Mouse (Mus musculus) T-helper 17 cell (primary cell): ENCODE data around the gene Wdr3.

Experiments
- in situ Hi-C, 2 experiments: fragments of 300-600 bp; cut with MboI, MseI; formaldehyde crosslinking; loops; 1 replicate in 1 of 2; 2 replicates in 1 of 2; pipeline ENCODE4 v1.15.1; 2025; ENCODE audit warnings: high pct_unique_total_duplicates in 2 of 2

The Wdr3 gene

DNA sequence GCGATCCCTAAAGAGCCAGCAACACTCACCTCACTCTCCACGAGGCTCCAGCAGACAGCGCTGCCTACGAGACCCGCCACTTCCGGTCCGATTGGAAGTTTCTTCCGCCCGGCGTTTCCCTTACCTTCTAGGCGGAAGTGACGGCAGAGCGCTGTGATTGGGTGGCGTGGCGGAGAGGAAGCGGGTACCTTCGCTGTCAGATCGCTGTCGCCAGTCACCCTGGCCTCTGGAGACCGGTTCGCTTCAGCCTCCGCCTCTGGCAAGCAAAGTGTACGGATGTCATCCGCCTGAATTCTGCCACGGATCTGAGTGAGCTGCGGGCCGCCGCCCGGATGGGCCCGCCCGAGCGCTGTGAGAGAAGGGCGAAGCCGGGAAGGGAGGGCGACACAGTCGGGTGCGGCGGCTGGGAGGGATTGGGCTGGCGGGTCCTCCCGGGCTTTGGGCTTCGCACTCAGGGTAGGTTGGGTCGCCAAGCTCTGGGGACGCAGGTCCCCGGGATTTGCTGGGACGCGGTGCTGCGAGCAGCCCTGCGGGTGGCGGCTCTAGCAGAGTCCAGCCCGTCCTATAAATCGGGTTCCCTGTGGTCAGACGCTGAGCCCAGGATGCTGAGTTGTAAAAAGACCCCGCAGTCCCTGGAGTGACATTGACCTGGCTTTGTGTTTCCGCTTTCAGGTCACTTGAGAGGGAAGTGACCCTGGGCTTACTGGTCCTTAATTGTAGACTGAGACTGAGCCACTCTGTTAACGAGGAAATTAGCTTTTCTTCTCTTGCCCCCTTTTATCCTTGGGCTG lies at the start of gene Wdr3, which contains the start of gene Gdap2:
TSS of gene Wdr3 (minus strand) at position 93 of the 791 bp plus-strand sequence.
TSS of gene Gdap2 (plus strand) at position 67 of the 791 bp plus-strand sequence.
- in situ Hi-C loops = loop anchor here (5.0 to 25.0 kb wide), 6 partner anchors 320 to 1825 kb away; partner anchors contain the start of genes Man1a2 (in 1 of the 2) and Phgdh (in 1 of the 2)

DNA sequence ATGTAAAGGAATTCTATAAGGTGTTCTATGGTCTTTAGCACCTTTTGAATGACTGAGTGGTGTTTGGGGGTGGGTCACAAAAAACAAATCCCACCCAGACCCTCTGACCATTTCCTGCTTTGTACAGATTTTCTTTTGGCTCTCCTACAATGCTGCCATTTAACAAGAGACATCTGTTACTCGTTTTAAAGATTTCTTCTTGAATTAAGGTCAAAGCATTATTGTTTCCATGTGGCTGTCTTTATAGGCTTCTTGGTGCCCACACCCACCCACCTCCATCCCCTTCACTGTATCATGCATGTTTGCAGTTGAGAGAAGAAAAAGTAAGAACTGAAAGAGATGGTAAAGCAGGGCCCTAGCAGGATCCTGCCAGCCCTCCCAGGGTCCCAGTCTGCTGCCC lies 44.8 kb upstream of the Wdr3 start:
- in situ Hi-C loops = no loop called here

DNA sequence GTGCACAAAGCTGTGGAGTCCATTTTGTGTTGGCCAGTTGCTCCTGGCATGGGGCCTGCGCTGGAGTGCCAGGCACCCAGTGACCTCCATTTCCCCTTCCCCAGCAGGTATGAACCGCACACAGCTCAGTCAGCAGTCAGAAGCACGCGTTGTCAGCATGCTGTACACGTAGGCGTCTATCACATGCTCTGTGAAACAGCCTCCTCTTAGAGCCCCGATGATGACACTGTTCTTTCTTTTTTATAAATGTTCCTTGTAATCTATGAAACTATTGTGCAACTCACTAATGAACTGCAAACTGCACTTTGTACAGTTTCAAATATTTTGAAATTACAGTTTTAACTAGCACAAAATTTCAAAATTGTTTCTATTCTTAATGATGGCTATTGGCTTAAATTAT lies 39.3 kb upstream of the Wdr3 start:
- in situ Hi-C loops = no loop called here

DNA sequence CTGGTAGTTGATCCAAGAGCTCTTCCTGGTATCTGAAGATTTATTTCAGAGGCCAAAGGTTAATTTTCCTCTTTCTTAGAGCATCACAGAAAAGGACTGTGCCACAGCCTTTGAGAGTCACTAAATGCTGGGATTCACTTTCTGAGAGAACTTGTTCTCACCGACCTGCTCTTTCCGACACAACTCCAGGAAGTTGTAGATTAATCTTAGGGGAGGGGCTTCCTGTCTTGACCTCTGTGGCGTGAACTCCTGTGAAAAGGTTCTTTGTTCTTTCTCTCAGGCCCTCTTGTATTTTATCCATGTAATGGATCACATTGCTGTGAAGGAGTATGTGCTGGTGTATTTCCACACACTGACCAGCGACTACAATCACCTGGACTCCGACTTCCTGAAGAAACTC lies 32.0 kb upstream of the Wdr3 start:
- in situ Hi-C loops = no loop called here

DNA sequence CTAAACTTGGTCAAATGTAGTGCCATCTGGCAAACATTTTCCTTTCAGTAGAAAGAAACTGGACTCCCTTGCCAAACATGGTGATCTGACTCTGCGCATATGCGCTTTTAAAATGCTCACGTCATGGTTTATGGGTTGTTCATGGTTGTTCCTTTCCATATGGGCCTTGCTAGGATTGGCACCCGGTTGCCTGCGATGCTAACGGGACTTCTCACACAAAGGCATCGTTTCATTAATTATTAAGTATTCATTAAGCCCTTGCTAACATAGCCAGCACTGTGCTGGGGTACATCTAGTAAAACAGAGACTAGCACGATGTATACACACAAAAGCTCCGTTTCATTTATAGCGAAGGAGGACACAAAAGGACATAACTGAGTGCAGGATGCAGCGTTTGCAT lies 27.7 kb upstream of the Wdr3 start:
- in situ Hi-C loops = loop anchor here (5.0 to 10.0 kb wide), 2 partner anchors 382 to 385 kb away; no protein-coding TSS in a partner anchor

DNA sequence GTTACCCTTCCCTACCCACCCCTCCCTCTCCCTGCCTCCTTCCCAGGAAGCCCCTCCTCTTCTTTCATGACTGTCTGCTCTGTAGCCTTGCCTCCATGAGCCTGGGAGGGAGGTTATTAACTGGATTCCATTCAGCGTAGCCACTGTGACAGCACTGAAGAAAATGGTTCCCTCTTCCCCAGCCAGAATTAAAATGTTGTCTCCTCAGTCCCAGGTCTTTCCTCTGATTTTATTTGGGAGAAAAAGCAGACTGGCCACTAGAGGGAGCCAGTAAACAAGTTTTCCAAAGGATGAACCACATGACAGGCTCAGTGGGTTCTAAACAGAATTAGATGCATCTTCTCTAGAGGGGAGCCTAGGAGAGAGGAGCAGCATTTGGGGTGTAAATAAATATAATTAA lies 27.2 kb upstream of the Wdr3 start:
- in situ Hi-C loops = loop anchor here (5.0 to 10.0 kb wide), 2 partner anchors 383 to 385 kb away; no protein-coding TSS in a partner anchor

DNA sequence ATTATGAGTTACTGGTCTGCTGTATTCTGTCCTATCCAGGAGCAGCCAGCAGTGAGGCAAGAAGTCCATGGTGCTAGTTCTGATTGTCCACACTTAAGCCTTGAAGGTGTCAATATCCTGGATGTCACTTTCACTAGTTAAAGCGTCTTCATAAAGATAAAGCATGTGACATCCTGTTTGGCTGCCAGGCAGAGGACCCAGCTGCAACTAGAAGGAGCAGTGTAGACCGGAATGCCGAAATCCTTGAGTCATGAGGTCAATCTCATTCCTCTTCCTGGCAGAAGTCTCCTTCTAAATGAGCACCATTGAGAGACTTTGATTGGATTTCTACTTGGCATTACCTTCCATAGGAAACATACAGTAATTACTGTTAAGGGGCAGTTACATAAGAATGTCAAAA lies 18.3 kb upstream of the Wdr3 start:
- in situ Hi-C loops = loop anchor here in 1 of 2 experiments (10.0 kb wide), 1 partner anchor 394 kb away; no protein-coding TSS in a partner anchor

DNA sequence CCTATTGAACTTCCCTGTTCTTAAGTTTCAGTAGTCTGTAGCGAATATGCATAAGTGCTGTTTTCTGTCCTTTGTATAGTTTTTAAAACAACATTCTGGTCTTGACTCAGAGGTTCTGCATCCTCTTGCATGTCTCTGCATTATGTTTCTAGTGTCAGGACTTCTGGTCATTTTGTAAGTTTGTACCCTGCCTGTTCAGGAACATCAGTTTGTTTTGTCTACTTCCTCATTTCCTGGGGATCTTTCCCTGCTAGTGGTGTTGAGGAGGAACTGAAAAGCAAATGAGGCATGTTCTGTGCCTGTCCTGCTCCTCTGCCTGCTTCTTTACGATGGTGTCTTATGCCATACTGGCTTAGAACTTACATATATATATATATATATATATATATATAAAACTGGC lies 13.8 kb upstream of the Wdr3 start:
- in situ Hi-C loops = no loop called here

DNA sequence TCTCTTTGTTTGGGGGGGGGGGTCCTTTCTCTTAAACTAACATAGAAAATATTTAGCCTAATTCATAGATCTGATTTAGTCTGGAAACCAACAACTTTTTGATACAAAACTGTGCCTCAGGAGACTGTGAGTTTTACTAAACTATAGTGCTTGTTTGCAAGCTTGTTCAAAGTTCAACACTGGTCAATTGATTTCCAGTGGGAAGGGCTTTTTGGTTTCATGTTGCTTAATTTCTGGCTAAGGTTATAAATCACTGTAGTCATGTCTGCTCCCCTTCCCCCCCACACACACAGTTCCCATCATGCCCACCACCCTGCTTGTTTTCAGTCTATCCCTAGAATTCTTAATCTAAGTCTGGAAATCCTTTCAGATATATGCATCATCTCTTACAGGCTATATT lies 2.8 kb upstream of the Wdr3 start:
- in situ Hi-C loops = loop anchor here (5.0 to 25.0 kb wide), 6 partner anchors 317 to 1828 kb away; partner anchors contain the start of genes Man1a2 (in 1 of the 2) and Phgdh (in 1 of the 2)

DNA sequence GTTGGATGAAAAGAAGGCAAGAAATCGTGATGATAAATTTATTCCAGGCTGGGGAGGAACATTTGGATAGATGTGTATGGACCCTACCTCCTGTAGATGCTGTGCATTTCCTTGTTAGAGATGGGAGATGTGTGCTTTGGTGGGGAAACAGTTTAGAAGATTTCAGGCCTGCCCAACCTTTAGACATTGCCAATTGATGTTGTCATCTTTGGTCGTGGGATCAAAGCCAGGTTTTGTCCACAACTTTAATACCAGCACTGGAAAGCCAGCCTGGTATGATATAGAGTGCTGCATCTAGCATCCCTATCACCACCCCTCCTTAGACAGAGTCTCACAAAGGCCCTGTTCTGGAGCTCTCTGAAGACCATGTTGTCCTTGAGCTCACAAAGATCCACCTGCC lies 1.3 kb upstream of the Wdr3 start:
- in situ Hi-C loops = loop anchor here (5.0 to 25.0 kb wide), 6 partner anchors 319 to 1826 kb away; partner anchors contain the start of genes Man1a2 (in 1 of the 2) and Phgdh (in 1 of the 2)

DNA sequence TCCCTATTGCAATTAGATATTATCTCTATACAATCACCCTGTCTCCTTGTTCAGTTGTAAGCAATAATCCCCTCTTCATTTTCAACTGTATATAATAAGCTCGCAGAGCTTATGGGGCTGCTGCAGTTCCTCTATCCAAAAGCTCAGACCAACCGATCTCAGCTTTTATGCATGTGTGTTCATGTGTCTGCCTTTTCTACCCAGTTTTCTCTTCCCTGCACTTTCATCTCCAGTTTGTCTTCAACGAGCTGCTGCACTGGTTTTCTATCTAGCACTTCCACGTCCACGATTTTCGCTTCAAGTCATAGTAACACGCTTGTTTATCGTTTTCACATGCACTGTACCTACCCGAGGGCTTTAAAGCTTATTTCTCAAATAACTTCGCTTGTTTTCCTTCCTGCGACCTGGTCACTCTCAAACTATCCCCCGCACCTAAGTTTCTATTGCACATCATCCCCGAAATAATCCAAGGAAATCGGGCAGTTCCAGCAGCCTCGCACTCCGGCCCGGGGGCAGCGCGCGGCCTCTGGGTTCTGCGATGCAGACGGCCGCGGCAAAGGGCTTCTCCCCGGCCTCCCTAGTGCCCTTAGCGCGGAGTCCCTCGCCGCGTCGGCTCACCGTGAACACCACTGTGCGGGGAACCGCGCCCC lies 417 bp downstream of the Wdr3 start:
- in situ Hi-C loops = loop anchor here (5.0 to 25.0 kb wide), 6 partner anchors 321 to 1824 kb away; partner anchors contain the start of genes Man1a2 (in 1 of the 2) and Phgdh (in 1 of the 2)

DNA sequence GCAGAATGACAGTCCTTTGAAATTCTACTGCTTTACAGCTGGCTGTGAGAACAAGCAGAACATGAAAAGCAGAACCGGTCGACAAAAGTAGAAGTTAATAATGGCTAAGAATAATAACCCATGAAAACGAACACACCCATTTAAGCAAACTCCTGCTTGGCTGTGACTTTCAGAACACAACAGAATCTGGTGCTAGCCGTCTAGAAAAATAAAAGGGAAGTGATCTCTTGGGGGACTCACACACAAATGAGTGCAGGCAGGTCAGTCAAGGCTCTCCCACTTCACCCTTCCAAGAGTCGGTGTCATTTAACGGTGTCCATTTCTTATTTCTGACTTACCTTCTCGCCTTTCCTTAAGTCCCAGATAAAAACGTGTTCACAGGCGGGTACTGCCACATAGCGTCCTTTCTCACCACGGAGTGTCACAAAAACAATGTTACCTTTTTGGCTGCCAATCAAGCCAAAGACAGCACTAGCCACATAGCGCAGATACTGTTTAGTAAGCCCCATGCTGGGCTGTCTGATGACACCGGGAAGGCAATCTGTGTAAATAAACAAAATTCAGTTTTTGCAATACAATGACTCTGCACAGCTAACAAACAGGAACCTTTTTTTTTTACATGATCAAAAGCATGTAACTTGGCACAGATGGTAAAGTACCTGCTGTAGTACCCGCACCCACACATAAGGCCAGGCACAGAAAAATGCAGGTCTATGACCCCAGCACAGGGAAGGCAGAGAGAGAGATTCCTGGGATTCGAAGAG lies 1.3 kb downstream of the Wdr3 start:
- in situ Hi-C loops = loop anchor here (5.0 to 25.0 kb wide), 6 partner anchors 321 to 1824 kb away; partner anchors contain the start of genes Man1a2 (in 1 of the 2) and Phgdh (in 1 of the 2)

DNA sequence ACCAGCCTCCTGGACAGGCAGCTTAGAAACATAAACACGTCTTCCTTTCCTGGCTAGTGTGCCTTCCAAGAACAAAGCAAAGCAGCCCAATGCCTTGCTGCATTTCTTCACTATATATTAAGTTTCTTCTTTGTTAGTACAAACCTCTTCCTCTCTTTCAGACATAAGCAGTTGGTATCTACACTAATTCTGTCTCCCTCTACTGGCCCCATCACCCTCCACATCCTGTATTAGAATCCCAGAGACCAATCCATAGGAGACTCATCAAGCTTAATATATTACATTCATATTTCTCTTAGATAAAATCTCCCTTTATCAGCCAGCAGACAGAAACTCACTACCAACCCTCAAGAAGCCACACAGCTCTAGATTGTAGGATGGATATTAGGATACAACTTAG lies 39.8 kb downstream of the Wdr3 start:
- in situ Hi-C loops = no loop called here

DNA sequence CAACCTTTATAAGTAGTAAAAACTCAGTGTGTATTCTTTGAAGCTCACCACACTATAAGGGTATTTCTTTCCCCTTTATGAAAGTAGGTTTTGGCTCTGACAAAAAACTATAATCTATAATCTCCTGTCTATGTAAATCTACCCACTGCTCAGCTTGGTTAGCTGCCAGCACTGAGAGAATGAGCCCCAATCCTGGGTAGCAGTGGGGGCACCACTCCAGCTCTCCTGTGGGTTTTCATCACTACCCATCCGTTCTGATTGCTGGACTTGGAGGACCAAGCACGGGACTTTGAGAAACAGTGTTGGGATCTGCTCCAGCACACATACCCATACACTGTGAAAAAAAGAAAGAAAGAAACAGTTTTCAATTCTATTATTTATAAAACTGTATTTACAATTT lies 40.2 kb downstream of the Wdr3 start:
- in situ Hi-C loops = no loop called here

DNA sequence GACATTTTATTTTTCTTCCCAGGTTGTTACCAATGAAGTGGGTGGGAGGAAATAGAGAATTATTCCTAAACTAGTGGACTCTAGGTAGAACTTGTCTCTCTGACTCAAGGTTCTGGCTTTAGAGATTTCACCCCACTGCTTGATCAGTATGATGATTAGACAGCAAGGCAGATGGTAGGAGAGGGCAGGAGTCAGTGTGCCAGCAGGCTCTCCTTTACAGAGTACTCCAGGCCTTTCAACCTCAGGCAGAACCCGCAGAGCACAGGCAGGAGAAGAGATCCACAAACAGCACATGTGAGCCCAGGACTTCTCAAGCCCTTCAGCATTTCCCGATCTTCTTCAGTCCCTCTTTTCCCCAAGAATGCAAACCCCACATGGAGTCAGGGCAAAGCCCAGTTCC lies 43.5 kb downstream of the Wdr3 start:
- in situ Hi-C loops = loop anchor here in 1 of 2 experiments (10.0 kb wide), 1 partner anchor 894 kb away; no protein-coding TSS in a partner anchor

DNA sequence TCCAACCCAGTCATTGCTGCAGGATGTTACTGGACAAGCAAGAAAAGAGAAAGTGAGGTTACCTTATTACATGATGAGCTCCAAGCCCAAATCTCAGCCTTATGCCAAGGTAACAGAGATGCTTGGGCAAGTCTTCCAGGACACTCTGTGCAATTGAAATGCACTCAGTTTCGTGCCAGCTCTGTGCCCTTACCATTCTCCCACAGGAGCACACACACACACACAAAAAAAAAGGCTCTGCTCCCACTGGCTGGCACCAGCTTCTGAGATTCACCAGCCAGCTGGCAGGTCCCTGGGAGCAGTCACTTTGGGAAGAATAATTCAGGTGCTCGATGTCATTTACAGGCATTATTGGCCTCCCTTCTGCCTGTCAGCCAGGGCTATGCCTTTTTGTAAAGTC lies 55.5 kb downstream of the Wdr3 start:
- in situ Hi-C loops = no loop called here

DNA sequence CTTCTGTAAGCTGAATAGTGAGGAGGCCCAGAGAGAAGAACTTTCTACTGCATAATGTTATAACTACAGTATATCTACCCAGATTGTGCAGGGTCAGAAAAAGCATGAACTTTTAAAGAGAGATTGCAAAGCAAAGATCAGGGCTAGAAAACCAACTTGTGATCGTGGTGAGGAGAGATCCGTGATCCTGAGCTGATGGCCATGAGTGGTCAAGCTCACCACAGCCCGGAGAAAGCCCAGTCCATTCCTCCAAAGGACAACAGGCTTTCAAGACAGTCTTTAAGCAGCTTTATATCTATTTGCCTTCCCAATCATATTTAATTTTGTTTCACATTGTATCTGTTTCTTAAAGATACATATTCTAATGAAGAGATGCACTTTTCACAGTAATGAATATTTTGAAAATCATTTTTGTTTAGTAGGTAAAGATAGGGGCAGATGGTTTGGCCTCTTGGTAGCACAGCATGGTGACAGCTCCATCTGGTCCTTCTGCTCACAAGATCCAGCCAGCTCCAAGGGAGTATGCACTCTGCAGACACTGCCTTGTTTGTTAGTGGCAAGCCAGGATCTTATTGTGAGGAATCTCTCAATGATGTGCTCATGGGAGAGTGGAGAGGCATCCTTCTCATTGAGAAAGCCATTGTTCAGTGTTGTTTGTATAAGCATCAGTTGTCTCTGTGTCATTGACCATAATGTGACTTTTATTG lies 59.7 kb downstream of the Wdr3 start:
- in situ Hi-C loops = no loop called here
